Mouse (Mus musculus): ENCODE results near the gene Pxn.

Pxn gene

GRCm38 (mm10) chr5:115580229-115581001, 73.9 kb downstream of the Pxn start:
- no peak for DNase-seq (ENCODE audit: low spot score in 2 of 2)

- no peak for DNase-seq (ENCODE audit: low spot score in 2 of 2)
Measured at GRCm38 (mm10) chr5:115581662-115582061, 75.2 kb downstream of the Pxn start.

- no peak for DNase-seq (ENCODE audit: low spot score in 2 of 2)
Measured at GRCm38 (mm10) chr5:115585616-115586015, 79.1 kb downstream of the Pxn start.

DNA sequence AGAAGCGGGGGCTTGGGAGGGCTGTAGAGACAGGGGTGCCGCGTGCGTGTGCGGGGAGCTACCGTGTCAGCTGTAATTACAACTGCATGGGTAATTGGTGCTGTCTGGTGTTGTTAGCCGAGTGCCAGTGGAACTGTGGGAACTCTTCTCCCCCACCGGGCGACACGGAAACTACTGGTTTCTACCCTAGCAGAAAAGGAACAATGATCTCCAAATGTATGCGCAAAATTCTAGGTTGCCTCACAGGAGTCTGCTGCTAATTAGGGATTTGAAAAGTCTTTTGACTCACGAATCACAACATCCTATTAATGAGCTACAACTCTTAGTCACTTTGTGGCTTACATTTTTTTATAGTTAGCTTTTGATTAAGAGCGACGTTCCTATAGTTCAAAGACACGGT, 79.7 kb downstream of the Pxn start:
- peak in 1 of 2 experiments; percentile 36 for DNase-seq (ENCODE audit: low spot score in 2 of 2)

GRCm38 (mm10) chr5:115586780-115587179, 80.3 kb downstream of the Pxn start:
- no peak for DNase-seq (ENCODE audit: low spot score in 2 of 2)

- DNase-seq (ENCODE audit: low spot score in 2 of 2) = no peak
Measured at GRCm38 (mm10) chr5:115591028-115591427, 84.6 kb downstream of the Pxn start.

DNA sequence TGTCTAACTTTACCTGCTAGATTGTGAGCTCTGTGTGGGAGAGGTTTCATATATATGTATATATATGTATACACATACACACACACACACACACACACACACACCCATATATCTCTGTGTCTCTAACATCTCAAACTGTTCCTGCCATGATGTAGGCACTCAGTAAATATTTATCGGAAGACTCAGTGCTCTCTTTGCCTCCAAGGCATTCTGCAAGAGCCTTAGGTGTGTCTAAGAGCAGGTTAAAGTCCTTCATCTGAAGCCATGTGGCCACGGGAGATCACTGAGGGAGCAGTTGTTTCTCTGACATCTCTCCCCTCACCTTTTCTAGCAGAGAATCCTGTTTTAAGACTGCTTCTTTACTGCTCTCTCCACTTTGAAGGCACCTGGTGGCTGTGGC, 85.0 kb downstream of the Pxn start:
- DNase-seq (ENCODE audit: low spot score in 2 of 2) = no peak

DNA sequence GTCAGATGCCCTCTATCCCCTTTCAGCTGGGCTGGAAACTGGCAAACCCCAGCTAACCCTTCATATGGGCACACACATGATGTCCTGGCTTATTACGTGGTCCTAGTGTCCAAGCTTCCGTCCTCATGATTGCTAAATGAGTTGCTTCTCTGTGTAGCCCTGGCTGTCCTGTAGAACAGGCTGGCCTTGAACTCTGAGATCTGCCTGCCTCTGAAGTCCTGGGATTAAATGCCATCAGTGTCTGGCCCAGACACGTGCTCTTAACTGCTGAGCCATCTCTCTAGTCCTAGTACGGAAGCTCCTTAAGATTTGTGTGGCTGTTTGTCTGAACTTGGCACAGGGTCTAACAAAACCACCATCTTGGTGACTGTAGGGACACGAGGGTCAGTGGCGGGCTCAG, 97.1 kb downstream of the Pxn start:
- DNase-seq (ENCODE audit: low spot score in 2 of 2) = no peak
